Mouse (Mus musculus): ENCODE measurements at regions not wholly inside any gene's neighbourhood (a gene's known extent, or its start where the extent isn't known, plus 50 kb on each side); places are given as distances from the start of the nearest gene placed in this dataset.

GRCm38 (mm10) chr12:25455281-25455989, 358.5 kb upstream of the Id2 start:
- DNase-seq (ENCODE audit: low spot score) = no peak

- no peak for DNase-seq (ENCODE audit: low spot score)
These were observed 356.4 kb upstream of the Id2 start for GRCm38 (mm10) chr12:25453356-25453755.

GRCm38 (mm10) chr12:25451156-25451555, 354.2 kb upstream of the Id2 start:
- no peak for DNase-seq (ENCODE audit: low spot score)

- no peak for DNase-seq (ENCODE audit: low spot score)
These were observed 347.4 kb upstream of the Id2 start for GRCm38 (mm10) chr12:25444355-25444754.

- DNase-seq (ENCODE audit: low spot score) = no peak
These were observed 342.1 kb upstream of the Id2 start for GRCm38 (mm10) chr12:25439029-25439551.

DNA sequence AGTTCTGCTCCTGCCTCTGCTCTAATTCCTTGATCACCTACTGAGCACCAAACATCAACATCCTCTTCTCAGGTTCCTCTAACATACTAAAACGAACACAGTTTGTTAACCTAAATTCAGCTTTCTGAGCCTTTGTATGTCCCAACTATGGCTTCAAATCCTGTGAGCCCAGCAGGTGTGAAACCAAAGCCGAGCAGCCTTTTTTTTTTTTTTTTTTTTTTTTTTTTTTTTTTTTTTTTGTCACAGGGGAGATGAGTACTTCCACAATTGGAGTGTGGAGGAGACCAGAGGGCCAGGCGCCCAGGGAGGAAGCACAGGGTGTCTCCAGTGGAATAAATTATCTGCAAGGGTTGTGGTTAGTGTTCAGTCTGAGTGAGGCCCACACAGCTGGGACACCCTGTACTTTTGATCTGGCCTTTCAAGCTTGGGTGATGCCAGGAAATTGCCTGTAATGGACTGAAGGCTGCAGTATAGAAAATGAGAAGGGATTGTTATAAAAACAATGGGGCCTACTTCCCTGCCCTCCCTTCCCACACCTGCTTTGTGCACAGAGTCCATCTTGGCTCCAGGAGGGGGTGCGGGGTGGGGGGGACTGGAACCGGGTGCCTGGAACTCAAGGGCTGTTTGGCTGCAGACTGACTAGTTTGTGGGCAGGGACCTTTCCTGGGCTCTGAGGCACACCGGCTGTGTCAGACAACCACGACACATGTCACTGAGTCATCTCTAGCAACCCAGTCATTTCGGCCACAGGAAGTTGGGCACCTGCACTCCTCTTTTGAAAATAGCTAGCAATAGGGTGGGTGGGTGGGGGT, 341.5 kb upstream of the Id2 start:
- peak; percentile 46 for DNase-seq (ENCODE audit: low spot score)

DNA sequence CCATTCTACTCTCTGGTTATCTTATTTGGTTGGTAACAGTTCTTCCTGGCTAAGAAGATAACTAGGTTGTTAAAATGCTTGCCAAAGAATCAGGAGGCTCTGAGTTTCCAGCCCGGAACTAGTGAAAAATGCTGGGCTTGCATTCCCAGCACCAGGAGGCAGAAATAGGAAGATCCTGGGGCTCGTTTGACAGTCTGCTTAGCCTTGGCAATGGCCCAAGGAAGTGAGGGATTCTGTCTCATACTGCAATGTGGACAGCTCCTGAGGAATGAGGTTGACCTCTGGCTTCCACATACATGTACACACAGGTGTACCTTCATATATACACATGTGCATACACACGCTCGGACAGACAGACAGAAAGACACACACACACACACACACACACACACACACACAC, 340.6 kb upstream of the Id2 start:
- peak; percentile 44 for DNase-seq (ENCODE audit: low spot score)

GRCm38 (mm10) chr12:25436220-25436911, 339.4 kb upstream of the Id2 start:
- DNase-seq (ENCODE audit: low spot score) = no peak

DNA sequence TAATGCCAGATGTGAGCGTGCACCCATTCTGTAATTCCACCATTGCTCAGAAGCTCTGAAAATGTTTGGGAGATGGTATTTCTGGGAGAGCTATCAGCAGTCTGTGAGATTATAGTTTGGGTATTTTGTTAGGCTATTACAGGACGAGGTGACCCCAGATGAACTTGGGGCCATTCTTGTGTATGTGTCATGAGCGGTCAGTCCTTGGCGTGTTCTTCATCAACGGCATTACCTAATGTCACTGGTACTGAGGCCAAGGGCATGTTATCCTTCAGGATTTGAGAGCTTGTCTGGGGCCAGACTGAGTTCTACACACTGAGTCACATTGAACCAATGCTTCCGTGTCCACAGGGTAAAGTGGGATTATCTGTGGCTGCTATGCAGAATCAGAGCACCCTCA, 335.9 kb upstream of the Id2 start:
- no peak for DNase-seq (ENCODE audit: low spot score)

GRCm38 (mm10) chr12:25430911-25431310, 334.0 kb upstream of the Id2 start:
- DNase-seq (ENCODE audit: low spot score) = no peak

DNA sequence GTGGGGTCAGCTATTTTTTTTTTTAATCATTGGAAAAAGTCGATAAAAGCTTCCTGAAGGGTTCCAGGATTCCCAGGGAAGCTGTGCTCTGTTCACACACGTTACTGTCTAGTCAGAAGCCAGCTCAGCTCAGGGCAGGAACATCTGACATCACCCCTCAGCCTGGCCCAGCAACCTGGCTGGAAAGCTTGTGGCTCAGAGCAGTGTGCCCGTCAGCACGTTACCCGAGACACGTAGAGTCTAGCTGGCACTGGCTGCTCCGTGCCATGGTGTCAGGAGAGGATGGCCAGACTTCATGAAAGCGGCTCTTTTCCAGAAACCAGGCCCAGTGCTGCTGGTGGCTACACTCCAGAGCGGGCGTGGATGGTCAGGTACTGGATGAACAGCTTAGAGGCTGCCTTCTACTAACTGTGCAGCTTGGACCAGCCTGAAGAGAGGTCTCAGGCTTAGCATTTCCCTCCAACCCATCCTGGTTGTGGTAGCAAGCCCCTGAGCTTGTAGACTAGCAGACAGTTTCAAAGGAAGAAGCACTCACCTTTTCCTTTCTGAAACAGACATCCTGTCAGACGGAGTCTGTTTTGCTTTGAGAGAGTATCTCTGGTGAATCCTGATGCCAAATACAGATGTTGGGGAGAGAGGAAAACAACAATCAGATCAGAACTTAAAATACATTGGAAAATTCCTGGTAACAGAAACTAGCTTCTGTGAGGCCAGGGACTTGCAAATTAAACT, 331.1 kb upstream of the Id2 start:
- no peak for DNase-seq (ENCODE audit: low spot score)

DNA sequence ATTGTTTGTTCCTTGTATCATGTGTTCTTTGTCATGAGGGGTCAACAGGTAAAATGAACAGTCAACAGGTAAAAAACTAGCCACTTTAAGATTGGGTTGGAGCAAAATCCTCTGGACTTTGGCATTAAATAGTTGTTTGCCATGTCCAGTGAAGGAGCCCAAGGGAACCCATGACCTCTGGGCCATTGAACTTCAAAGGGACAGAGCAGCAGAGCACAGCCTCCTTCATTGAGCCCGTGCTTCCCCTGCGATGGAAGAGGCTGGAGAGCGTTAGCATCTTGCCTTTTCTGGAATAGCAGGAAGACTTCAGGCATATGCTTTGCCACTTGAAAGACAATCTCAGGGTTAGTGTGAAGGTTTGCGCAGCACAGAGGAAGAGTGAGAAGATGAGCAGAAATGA, 320.4 kb upstream of the Id2 start:
- no peak for DNase-seq (ENCODE audit: low spot score)

- no peak for DNase-seq (ENCODE audit: low spot score)
These were observed 319.6 kb upstream of the Id2 start for GRCm38 (mm10) chr12:25416571-25416970.

DNA sequence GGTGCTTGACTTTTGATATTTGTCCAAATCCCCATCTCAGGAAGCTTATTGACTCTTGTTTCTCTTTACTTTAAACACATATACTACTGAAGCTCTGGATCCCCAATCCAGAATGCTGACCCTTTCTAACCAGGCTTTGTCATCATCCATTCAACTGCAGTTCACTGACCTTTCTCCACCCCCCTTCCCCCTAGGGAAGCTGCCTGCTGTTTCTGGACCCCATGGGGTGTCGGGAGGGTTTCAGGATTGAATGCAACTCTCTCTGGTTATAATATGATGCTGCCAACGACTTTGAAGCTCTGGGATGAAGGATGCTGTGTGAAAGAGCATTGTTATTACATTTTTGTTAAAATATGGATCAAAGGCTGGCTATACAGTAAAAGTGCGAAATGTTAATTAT, 318.7 kb upstream of the Id2 start:
- DNase-seq (ENCODE audit: low spot score) = no peak

GRCm38 (mm10) chr12:25415232-25415631, 318.3 kb upstream of the Id2 start:
- peak; percentile 49 for DNase-seq (ENCODE audit: low spot score)

DNA sequence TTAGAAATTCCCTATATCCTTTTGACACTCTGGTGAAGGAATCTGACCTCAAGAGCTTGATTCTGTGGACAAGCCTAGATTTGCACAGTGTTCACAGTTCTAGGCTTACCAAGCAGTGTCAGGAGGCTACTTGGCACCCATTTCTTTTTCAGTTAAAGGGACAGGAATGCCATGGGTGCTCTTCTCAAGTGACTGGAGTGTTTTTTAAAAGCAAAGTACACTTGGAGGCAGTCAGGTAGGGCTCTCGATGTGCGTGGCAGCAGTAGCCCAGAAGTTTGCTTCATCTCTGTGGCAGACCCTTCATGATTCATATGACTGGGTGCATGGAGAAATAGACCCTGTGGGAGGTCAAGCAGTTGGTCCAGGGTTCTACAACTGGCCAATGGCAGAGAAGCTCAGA, 310.4 kb upstream of the Id2 start:
- no peak for DNase-seq (ENCODE audit: low spot score)

DNA sequence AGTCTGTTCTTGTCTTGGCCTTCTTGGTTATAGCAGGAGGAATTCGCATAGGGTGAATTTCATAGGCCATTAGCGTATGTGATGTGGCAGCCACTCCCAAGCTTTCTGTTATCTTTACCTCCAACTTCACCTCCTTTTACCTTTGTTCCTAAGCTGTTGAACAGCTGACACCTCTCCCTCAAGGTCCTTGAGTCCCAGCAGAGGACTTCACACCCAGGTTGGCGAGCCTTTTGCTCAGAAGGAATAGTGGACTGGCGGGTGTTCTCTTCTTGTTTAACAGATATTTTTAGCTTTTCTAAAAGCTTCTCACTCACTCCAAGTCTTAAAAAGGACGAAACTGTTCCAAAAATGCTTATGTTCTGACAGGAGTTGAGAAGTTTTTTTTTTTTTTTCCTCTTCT, 303.4 kb upstream of the Id2 start:
- no peak for DNase-seq (ENCODE audit: low spot score)

GRCm38 (mm10) chr12:25398726-25399125, 301.8 kb upstream of the Id2 start:
- no peak for DNase-seq (ENCODE audit: low spot score)

DNA sequence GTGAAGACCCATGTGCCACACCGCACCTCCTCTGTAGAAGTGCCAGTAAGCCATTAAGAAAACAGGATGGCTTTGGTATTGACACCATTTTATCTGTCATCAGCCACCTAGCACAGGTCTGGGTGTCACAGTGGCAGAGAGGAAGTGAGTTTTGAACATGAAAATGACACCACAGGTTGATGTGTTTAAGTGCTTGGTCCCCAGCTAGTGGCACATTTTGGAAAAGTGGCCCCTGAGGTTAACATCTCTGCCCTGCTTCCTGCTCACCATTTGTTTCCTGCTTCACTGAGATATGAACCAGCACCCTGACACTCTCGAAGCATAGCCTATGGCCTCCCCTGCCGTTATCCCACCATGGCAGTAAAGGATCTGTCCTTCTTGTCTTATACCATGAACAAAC, 297.4 kb upstream of the Id2 start:
- no peak for DNase-seq (ENCODE audit: low spot score)

DNA sequence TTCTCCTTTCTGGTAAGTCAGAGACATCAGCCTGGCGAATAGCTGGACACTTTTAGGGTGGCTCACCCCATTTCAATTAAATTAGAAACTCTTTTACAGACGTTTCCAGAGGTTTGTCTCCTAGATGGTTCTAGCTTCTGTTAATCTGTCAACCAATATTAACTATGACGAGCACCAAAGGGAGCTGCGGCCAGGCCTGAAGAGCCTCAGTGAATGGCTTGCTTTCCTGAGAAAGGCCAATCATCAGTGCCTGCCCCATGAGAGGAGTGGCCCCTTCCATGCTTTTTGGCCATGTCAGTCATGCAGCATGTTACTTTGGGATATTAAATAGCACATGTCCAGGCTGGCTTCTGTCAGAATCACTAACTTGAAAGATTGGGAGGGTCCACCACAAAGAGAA, 296.6 kb upstream of the Id2 start:
- DNase-seq (ENCODE audit: low spot score) = no peak

DNA sequence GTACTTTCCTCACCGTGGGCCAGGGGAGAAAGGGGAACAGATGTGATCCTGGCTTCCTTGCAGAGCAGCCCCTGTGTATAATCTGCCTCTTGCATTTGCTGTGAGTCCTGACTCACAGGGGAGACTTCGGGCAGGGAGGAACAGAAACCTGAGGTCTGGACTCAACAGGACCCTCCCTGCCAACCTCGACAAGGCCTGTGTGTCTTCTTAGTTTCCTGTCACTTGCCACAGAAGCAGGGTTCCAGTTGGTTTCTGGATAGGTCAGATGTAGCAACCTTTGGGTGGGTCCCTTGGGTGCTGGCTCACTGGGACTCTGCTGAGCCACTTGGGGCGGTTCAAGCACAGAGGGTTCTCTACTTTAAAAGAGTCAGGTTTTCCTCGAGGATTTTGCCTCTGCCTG, 292.3 kb upstream of the Id2 start:
- DNase-seq (ENCODE audit: low spot score) = no peak

DNA sequence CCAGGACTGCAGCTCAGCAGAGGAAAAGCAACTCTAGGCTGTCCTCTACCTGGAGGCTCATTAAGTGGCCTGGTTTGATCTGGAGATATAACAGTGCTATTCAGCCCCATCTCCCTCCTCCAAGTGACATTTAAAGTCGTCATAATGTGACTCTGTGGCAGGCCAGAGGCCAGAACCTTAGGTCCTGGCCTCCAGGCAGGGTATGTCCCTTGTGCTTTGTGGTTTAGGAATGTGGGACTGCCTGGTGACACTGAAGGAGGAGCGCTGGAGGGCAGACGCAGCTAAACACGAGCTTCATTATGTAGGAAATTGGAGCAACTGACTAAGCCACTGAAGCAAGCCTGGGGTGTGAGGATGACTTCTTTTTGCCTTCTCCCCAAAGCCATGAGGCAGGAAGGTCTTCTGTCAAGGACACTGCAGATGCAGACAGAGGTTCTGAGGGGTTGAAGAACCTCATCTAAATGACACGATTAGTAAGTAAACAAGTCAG, 290.9 kb upstream of the Id2 start:
- no peak for DNase-seq (ENCODE audit: low spot score)

Data from testis, postnatal 10 days (tissue).